Mouse (Mus musculus) leukemia stem cell, adult 10-12 weeks (primary cell): ENCODE results near the gene Olig2. TPM values are rescaled to one million over a fixed set of nuclear protein-coding genes. Genes with fewer than 3 reads are reported as not detected.

Experiments used
- polyA plus RNA-seq: library from polyadenylated mRNA; stranded (reverse); fragments of >175 nt; gene quantifications from 2 replicates; pipeline ENCODE4 v1.2.3, GENCODE M21; 2012; ENCODE audit warnings: low replicate concordance

Gene Olig2
- polyA plus RNA-seq: 0.21 TPM in 1 of 2 replicates, not detected in the other

DNA sequence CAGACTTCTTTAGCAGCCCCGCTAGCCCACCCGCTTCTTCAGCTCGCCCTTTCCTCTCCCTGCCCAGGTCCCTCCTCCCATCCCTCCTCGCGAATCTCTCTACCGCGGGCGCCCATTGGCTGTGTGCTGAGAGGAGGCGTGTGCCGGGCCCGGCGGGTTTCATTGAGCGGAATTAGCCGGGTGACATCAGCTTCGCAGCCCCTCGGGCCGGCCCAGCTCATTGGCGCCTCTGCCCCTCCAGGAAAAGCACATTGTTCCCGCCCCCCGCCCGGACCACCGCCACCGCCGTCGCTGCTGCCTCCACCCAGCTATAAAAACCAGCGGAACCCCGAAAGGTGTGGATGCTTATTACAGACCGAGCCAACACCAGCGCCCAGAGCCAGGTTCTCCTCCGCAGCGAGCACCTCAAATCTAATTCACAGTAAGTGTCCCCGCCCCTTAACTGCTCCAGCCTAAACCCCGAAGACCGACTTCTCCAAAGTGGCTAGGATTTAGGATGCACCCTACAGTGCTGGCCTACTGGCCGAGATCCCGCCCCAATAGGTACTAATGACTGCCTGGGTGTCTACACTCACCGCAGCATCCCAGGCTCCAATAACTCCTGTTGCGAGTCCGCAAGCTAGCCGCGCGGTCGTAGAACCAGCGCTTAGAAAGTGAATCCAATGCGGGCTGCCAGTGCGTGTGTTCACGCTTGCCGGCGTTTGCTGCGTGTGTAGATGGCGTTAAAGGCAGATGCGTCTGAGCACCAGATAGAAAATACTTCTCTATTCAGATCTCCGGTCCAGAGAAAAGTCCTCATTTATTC, at the start of gene Olig2:
Gene Olig2 (plus strand): TSS at position 225 of the 805 bp plus-strand sequence.

DNA sequence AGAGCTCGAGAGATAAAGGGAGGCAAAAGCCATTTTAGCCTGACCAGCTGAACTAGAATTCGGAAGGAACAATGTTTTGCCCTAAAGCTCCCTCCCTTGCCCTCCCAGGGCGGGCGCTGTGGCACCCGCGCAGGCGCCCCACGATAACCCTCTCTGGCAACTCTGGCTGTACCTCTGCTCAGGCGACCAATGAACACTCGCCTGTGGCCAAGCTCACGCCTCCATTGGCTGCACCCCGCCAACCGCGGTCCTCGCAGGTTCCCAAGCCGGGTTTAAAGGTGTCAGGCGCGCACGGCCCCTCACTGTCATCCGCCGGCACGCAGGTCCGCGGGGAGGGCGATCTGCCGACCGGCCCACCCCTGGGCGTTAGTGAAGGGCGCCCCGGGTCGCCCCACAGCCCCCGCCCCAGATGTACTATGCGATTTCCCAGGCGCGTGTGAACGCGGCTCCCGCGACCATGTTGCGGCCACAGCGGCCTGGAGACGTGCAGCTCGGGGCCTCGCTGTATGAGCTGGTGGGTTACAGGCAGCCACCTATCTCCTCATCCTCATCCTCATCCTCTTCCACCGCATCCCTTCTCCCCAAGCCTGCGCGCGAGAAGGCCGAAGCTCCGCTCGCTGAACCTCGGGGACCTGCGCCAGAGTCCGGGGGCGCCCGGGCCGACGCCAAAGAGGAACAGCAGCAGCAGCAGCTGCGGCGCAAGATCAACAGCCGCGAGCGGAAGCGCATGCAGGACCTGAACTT, 44.4 kb downstream of the Olig2 start, which contains the start of gene Olig1:
Gene Olig1 (plus strand): TSS at position 305 of the 744 bp plus-strand sequence.

Other genes starting within 250 kb of the Olig2 start
- gene Synj1, start 214.1 kb upstream of the Olig2 start, polyA plus RNA-seq: 70.7 and 79.7 TPM in 2 replicates
- 26.8 and 29.6 TPM in 2 replicates for gene Paxbp1, start 180.9 kb upstream of the Olig2 start, polyA plus RNA-seq
- gene 4932438H23Rik, start 130.3 kb upstream of the Olig2 start, polyA plus RNA-seq: 0.24 TPM in 1 of 2 replicates, not detected in the other
- gene Olig1, start 44.3 kb downstream of the Olig2 start, polyA plus RNA-seq: not detected in 2 replicates
- 44.2 and 71.6 TPM in 2 replicates for gene Ifnar2, start 147.3 kb downstream of the Olig2 start, polyA plus RNA-seq
- not detected in 2 replicates for gene Gm21970, start 166.3 kb downstream of the Olig2 start, polyA plus RNA-seq
- 10.3 and 11.9 TPM in 2 replicates for gene Il10rb, start 180.7 kb downstream of the Olig2 start, polyA plus RNA-seq